Mouse (Mus musculus) lung, adult 2 months (tissue): ENCODE results near the gene Pgap1. TPM values are rescaled to one million over a fixed set of nuclear protein-coding genes. Genes with fewer than 3 reads are reported as not detected.

Experiments
- DNase-seq: peaks from one replicate; pipeline ENCODE4 v3.0.0; 2022
- H3K4me1 ChIP-seq: fragments of 200-500 bp; 2 replicates; pipeline ENCODE4 v1.6.1; 2011; ENCODE audit warnings: low read length; ENCODE audit not compliant: control insufficient read depth, insufficient read depth
- H3K4me3 ChIP-seq: fragments of 200-500 bp; replicated peaks from 2 replicates; pipeline ENCODE3; 2011; ENCODE audit warnings: low read depth, mild to moderate bottlenecking, control low read depth, low read length; ENCODE audit errors: extremely low read depth
- CTCF ChIP-seq: fragments of 200-500 bp; IDR thresholded peaks from 2 replicates; pipeline ENCODE4 v1.5.1; 2011; ENCODE audit warnings: mild to moderate bottlenecking, low read length, control low read depth; ENCODE audit not compliant: insufficient read depth
- POLR2A ChIP-seq: fragments of 200-500 bp; IDR thresholded peaks from 2 replicates; pipeline ENCODE4 v1.6.1; 2011; ENCODE audit warnings: low read depth, mild to moderate bottlenecking, control low read depth, low read length, borderline replicate concordance; ENCODE audit errors: extremely low read depth
- WGBS: fragments of 180-500 bp; shearing (Covaris S2); methylation state at CpG from one replicate; pipeline ENCODE4 v1.1.7; 2018; 5-methylcytosine and 5-hydroxymethylcytosine counted together
- polyA plus RNA-seq: library from polyadenylated mRNA; depleted of rRNA; stranded (reverse); fragments of >200 nt; gene quantifications from 2 replicates; pipeline ENCODE4 v1.2.3, GENCODE M21; 2012; rRNA removed

Pgap1 gene
- 0.67 and 1.4 TPM in 2 replicates for polyA plus RNA-seq

DNA sequence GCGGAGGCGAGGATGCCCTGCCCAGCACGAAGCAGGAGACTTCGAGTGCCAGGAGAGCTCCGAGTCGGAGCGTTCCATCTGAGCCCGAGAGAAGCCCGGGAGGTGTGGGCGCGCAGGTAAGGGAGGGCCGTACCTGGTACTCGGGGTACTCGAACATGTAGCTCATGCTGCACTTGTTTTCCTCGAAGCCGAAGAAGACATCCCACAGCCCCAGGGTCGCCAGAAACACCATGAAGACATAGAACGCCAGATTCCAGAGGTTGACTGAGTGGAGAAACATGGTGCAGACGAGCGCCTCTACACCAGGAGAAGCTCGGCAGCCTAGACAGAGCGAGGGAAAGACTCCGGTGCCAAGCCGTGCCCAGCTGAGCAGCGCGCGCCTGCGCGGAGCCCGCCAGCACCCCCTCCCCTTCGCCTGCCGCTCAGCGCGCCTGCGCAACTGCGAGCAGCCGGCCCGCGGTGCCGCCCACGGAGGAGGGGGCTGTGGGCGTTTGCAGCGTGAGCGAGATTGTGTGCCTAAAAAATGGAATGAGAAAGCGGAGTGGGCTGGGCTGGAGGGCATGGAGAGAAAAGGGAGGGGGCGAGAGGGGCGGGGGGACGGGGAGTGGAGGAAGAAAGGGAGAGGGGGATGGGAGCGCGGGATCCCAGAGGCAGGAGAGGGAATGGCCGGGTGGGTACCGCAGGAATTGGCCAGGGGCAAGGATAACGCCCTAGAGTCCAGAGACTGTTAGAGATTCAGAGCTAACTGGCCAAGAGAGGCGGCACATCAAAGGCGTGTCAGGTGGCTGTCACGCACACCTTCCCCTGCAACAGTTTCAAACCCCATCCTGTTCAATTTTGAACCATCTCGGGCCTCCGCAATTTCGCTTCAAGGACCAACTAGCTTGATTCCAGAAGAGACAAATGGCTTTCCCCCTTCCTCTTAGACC lies at the start of gene Pgap1:
Pgap1 (minus strand) TSS at position 384 of the 929 bp plus-strand sequence.
- H3K4me1 ChIP-seq = no peaks in the 10 kb centered on the region
- WGBS = 1% methylated on average over 57 of the region's 59 CpGs
- TF ChIP-seq CTCF (no peak), POLR2A (peak; percentile 74; the same call in 1 of the 2 replicates)
- H3K4me3 ChIP-seq = peak within 1 kb of the TSS; percentile 87
- peak; percentile 78 for DNase-seq

DNA sequence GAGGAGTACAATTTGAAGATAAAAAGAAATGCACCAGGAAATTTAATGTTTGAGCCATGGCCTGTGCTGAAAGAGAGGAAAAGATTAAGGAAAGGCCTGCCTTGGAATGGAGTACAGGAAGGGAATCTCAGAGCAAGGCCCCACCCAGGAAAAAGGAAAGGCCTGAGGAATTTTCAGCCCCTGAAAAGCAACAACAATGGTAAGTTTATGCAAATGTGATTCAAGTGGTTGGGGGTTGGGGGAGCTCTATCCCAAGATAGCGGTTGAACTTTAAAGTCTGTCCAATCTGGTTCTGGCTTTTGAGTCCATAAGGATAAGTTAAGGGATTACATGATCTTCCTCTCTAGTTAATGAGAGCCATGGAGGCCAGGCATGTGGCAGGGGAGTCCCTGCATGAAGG lies 49.5 kb upstream of the Pgap1 start:
- 75% methylated on average over 1 of the region's 1 CpGs for WGBS
- no peak overlapping the region for H3K4me3 ChIP-seq
- TF ChIP-seq CTCF = no peak
- no peak for TF ChIP-seq POLR2A

DNA sequence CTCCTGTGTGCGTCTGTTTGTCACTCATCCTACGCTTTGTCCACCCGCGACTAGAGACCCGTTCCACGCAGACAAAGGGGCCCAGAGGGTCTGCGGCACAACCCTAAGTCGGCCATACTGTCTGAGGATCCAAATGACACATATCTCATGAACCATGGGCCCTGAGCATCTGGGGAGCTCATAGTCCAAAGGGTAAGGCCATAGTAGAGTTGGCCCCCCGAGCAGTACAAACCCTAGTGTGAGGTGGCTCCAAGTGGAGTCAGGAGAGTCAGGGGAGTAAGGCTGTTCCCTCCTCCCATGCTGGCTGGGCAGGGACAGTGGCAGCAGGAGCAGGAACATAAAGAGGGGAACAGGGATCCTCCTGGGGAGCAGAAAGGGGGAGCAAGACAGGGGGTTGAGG lies 44.2 kb upstream of the Pgap1 start:
- DNase-seq = no peak
- Histone ChIP-seq H3K4me3 (no peak overlapping the region), H3K4me1 (no peaks in the 10 kb centered on the region)
- TF ChIP-seq CTCF (no peak), POLR2A (no peak)
- 94% methylated on average over 9 of the region's 9 CpGs for WGBS

More for the DNA sequence above, 49.5 kb upstream of the Pgap1 start:
- H3K4me1 ChIP-seq = no peaks in the 10 kb centered on the region
- DNase-seq = no peak

DNA sequence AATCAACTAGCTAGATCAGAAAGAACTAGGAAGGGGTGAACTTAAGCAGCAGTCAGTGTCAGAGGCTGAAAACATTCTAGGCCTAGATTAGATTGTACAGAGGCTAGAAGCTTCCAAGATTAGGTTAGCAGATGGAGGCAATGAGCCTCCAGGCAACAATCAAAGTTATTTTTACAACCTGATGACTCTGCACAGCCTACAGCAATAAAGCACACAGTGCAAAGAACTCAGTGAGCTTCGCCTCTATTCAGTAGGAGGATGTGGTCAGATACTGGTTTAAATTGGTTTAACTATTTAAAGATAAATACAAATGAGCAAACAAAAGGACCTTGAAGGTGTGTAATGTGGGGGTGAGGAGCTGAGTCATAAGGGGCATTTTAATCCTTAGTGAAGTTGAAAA lies 42.8 kb upstream of the Pgap1 start:
- TF ChIP-seq POLR2A (no peak), CTCF (no peak)
- Histone ChIP-seq H3K4me3 (no peak overlapping the region), H3K4me1 (no peaks in the 10 kb centered on the region)
- no peak for DNase-seq
- WGBS = 65% methylated on average over 1 of the region's 1 CpGs

DNA sequence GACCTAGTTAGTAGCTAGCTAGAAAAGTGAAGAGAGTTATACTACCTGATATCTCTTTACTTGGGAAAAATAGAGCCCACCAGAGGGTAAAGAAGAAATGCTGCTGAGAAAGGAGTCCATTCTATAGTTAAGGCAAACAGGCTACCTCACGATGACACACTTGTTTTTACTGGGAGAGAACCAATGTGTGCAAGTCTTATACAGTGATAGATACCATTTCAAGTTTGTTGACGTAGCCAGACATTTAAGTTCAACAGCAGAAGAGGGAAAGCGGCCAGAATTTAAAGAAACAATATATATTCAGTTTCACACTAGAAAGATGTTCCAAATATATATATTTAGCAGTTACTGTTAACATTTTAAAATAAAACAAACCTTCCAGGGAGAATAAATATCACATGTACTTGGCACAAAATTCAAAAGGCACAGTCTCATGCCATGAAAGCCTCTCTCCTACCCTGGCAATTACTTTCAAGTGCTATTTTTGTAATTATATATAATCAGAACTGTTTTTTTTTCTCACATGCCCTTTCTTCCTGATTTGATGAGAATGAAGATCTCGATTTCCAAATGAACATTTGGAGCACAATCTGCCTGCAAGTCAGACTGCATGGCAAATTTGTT lies 40.2 kb upstream of the Pgap1 start:
- 59% methylated on average over 4 of the region's 4 CpGs for WGBS
- TF ChIP-seq CTCF (no peak), POLR2A (no peak)

DNA sequence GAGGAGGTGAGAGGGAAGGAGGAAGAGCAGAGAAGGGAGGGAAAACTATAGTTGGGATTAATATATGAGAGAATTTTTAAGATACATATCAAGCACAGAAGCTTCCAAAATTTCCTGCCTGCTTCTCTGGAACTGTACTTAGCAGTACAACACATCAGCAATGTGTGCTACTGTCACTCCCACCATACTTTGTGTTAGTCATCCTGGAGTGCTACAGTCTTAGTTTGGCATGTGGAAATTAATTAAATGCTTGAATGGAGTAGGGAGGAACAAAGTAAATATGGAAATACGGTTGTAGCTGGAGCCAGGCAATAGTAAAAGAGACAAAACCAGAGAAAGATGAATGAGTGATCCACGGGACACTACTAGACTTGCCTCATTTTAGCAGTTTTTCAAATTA lies 38.7 kb upstream of the Pgap1 start:
- DNase-seq = no peak
- WGBS = 82% methylated on average over 2 of the region's 2 CpGs
- Histone ChIP-seq H3K4me3 (no peak overlapping the region), H3K4me1 (no peaks in the 10 kb centered on the region)
- no peak for TF ChIP-seq POLR2A
- TF ChIP-seq CTCF = no peak

More for the DNA sequence above, 40.2 kb upstream of the Pgap1 start:
- no peak for DNase-seq
- no peaks in the 10 kb centered on the region for H3K4me1 ChIP-seq
- no peak overlapping the region for H3K4me3 ChIP-seq

DNA sequence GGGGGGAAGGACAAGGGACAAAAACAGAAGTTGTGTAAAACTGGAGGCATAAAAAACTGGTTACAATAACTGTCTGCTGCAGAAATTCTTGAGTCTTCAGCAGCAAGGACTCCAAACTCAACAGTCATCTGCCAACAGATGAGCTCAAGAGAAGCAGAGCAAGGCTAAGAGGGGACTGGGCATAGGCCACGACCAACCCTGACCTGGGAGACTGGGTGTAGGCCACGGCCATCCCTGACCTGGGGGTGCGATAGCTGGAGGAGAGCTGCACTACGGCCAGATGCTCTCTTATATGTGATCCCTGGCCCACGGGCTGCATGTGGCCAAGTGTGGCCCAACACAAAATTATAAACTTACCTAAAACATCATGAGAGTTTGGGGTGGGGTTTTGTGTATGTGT lies 29.6 kb upstream of the Pgap1 start:
- WGBS = 88% methylated on average over 5 of the region's 5 CpGs
- Histone ChIP-seq H3K4me3 (no peak overlapping the region), H3K4me1 (no peaks in the 10 kb centered on the region)
- TF ChIP-seq CTCF = no peak
- no peak for TF ChIP-seq POLR2A
- DNase-seq = no peak

DNA sequence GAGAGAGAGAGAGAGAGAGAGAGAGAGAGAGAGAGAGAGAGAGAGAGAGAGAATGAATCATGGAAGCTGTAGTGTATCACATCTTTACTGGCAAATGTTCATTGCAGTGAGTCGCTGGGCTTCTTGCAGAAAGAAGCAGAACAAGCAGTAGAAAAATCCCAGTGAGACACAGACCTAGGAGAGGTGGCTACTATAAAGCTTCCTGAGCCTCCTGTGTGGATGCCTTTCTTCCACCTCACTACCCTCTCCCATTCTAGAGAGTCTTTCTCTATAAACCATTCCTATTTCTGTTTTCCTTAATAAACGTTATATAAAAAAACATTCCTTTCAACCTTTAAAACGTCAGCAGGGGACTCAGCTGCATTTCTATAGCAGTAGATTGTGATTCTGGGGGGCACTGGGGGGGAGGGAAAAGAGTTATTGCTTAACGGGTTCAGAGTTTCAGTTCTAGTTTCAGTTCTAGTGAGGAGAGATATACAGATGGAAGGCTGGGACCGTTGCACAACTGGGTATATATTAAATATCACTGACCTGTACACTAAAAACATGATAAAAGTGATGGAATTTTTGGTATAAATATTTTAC lies 28.6 kb upstream of the Pgap1 start:
- no peak overlapping the region for H3K4me3 ChIP-seq
- DNase-seq = no peak
- no peaks in the 10 kb centered on the region for H3K4me1 ChIP-seq
- WGBS = 48% methylated on average over 5 of the region's 5 CpGs
- no peak for TF ChIP-seq POLR2A
- TF ChIP-seq CTCF = no peak

DNA sequence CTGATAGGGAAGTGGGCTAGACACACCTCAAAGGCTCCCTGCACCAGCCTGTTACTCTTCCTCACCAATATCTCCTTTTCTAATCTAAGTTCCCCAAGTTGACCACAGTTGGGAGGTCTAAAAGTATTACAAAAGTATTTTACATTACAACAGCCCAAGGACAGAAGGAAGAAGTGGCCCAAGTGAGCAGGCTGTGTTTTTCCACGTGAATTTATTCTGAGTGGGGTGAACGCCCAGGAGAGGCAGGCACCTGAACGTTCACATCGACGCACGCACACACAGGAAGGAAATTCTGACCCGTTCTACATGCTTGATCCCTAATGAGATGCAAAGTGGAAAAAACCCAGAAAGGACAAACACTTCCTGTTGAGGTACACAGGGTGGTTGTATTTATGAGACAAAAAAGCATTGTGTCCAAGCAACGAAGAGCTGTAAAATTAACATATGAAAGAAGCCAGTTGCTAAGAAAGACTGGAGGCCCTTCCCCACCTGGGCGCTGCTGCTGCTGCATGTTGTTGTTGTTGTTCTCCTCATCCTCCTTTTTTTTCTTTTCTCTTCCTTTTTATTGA lies 27.9 kb upstream of the Pgap1 start:
- no peaks in the 10 kb centered on the region for H3K4me1 ChIP-seq
- no peak for TF ChIP-seq CTCF
- no peak for TF ChIP-seq POLR2A
- DNase-seq = no peak
- WGBS = 37% methylated on average over 9 of the region's 9 CpGs
- H3K4me3 ChIP-seq = no peak overlapping the region

DNA sequence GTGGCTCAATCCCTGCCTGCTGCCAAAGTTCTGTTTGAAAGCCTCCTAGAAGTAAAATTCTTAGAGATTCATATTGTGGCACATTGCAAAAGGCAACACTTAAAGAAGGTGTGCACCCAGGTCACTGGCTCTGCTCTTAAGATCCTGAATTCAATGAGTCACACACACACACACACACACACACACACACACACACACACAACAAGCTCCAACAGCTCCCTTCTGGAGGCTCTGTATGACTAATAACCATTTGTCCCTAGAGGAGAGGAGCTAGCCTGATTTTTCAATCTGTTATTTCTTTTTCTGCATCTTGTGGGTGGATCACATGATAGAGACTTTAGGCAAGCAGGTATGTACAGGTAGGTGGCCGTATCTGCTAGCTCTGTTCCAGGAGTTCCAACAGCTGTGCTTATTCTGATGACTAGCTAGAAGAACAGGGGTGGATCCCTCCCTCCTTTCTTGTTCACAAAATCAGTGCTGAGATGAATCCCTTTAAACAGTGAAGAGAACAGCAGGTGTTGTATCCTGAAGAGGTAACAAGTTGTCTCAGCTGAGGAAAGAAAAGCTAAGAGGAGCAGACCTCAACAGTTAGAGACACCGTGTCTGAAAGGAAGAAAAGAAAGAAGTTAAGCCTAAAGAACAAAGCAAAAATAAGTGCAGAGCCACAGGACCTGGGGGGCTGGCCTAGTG lies 27.2 kb upstream of the Pgap1 start:
- no peaks in the 10 kb centered on the region for H3K4me1 ChIP-seq
- WGBS = 52% methylated on average over 2 of the region's 2 CpGs
- TF ChIP-seq CTCF = no peak
- no peak for TF ChIP-seq POLR2A
- no peak for DNase-seq
- H3K4me3 ChIP-seq = no peak overlapping the region
